Mouse (Mus musculus) embryonic facial prominence, embryonic 14.5 days (tissue): ENCODE measurements at regions not wholly inside any gene's neighbourhood (a gene's known extent, or its start where the extent isn't known, plus 50 kb on each side); places are given as distances from the start of the nearest gene placed in this dataset.
"Not testable (repeated sequence)": the region's sequence is repeated elsewhere in the genome, so short reads cannot be mapped to it uniquely, and the experiment has no call there.

Source experiments
- ATAC-seq: fragments of 200-750 bp; cut with Nextera tagmentation; 2 replicates; pipeline ENCODE4 v1.8.0; 2017; ENCODE audit warnings: low read depth, moderate number of reproducible peaks, moderate TSS enrichment
- DNase-seq: peaks from one replicate; pipeline ENCODE4 v3.0.0-alpha.2; 2015; ENCODE audit warnings: low spot score
- H3K27ac ChIP-seq: fragments of 300-500 bp; sonication (generic); replicated peaks from 2 replicates; pipeline ENCODE4 v1.5.1; 2014; ENCODE audit warnings: low read depth, mild to moderate bottlenecking, low read length, moderate library complexity
- H3K27me3 ChIP-seq: fragments of 300-500 bp; sonication (generic); replicated peaks from 2 replicates; pipeline ENCODE4 v1.6.1; 2014; ENCODE audit warnings: low read length; ENCODE audit not compliant: control insufficient read depth, insufficient read depth
- H3K36me3 ChIP-seq: fragments of 300-500 bp; sonication (generic); 2 replicates; pipeline ENCODE4 v1.6.1; 2014; ENCODE audit warnings: low read length, mixed read lengths; ENCODE audit not compliant: control insufficient read depth, insufficient read depth
- H3K4me1 ChIP-seq: fragments of 300-500 bp; sonication (generic); 2 replicates; pipeline ENCODE4 v1.6.1; 2014; ENCODE audit warnings: antibody characterized with exemption, low read length; ENCODE audit not compliant: control insufficient read depth, insufficient read depth
- H3K4me2 ChIP-seq: fragments of 300-500 bp; sonication (generic); 2 replicates; pipeline ENCODE4 v1.6.1; 2014; ENCODE audit warnings: low read depth, mild to moderate bottlenecking, low read length, moderate library complexity, mixed read lengths
- H3K4me3 ChIP-seq: fragments of 300-500 bp; sonication (generic); 2 replicates; pipeline ENCODE4 v1.5.1; 2014; ENCODE audit warnings: low read depth, mild to moderate bottlenecking, low read length
- H3K9ac ChIP-seq: fragments of 300-500 bp; sonication (generic); 2 replicates; pipeline ENCODE4 v1.6.1; 2014; ENCODE audit warnings: low read depth, mild to moderate bottlenecking, low read length, moderate library complexity, mixed read lengths
- H3K9me3 ChIP-seq: fragments of 300-500 bp; sonication (generic); 2 replicates; pipeline ENCODE4 v1.6.1; 2016; ENCODE audit warnings: low read length; ENCODE audit not compliant: control insufficient read depth
- WGBS: fragments of 180-500 bp; shearing (Covaris S2); extraction: QIAGEN DNeasy Blood & Tissue Kit; methylation state at CpG from one replicate; pipeline ENCODE4 v1.1.7; 2014; 5-methylcytosine and 5-hydroxymethylcytosine counted together

DNA sequence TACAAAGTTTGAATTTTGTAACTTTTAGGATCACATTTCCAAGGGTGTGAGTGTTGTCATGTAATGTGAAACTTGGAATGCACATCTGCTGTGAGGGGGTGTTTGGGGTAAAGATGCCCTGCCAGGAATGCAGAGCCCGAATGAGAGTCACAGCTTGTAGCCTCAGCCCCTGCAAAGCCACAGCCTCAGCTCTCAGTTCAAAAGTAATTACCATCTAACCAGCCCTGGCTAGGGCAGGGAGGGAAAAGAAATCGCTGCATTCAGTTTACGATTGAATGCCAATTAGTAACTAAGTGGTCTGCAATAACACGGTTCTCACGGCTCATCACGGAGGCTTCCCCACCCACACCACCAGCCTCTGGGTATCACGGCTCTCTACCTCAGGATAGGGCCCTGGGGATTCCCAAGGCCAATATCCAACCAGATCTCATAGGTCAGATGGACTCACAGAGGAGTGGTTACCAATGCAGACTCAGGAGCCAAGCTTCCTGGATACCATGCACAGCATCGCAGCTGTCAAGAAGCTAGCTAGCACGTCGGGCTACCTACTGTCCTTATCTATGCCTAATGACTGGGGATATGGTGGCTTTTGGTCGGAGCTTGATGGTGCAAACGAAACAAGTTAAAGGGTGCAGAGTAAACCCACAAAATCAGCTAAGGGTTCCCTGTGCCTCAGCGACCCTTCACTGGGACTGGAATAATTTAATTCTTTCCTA is 275.0 kb downstream of the Setd4 start:
- H3K4me2 ChIP-seq: peak overlapping the region; percentile 24; the same call in 1 of the 2 replicates
- ATAC-seq (peak; percentile 75; the same call in 1 of the 2 replicates), DNase-seq (peak; percentile 87)

DNA sequence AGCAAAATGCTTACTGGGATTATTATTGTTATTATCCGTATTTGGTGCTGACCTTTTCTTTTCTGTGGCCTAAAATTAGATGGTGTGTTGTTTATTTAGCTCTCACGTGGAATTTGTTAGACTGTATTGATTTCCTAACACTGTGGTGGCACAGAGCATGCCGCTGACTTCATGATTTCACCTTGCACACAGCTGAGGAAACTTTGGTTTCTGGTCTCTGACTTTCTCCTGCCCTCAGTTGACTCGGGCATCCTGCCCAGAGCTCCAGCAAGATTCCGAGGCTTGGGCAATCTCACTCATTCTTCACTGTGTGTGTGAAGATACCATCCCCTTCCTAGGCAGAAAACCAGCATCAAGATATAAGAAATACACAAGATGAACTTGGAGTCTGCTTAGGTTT is 279.0 kb downstream of the Setd4 start:
- Histone ChIP-seq H3K4me3 (no peak overlapping the region), H3K9me3 (peaks cover 10% of the 10 kb centered on the region; the same call in 1 of the 2 replicates), H3K27ac (no peak overlapping the region), H3K4me1 (peaks cover 12% of the 10 kb centered on the region), H3K4me2 (no peak overlapping the region), H3K9ac (no peak overlapping the region), H3K27me3 (no peaks in the 10 kb centered on the region), H3K36me3 (no peaks in the 10 kb centered on the region)
- 78% methylated on average over 5 of the region's 5 CpGs for WGBS
- ATAC-seq (no peak), DNase-seq (no peak)

More for the DNA sequence above, 275.0 kb downstream of the Setd4 start:
- Histone ChIP-seq H3K27me3 (no peaks in the 10 kb centered on the region), H3K27ac (peak overlapping the region; percentile 44; the same call in 1 of the 2 replicates), H3K4me1 (peaks cover 12% of the 10 kb centered on the region), H3K9me3 (peaks cover 10% of the 10 kb centered on the region; the same call in 1 of the 2 replicates), H3K36me3 (no peaks in the 10 kb centered on the region), H3K4me3 (no peak overlapping the region), H3K9ac (no peak overlapping the region)
- WGBS: 20% methylated on average over 13 of the region's 13 CpGs

DNA sequence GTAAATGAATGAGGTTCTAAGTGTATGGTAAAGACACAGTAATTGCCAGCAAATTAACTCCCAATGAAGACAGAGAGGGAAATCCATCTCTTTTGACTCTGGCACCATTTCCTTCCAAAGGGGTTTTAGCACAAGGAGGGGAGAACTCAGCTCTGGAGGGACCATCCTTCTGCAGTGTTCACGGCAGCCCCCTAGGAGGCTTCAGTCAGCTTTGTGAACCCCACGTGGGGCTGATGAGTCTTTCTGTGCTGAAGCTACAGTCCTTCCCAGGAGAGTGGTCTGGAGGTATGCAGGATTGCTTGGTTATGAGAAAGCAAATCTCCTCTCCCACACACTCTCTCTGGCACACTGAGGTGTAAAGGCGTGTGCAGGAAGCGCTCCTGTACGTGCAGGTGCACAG is 280.7 kb downstream of the Setd4 start:
- no peaks in the 10 kb centered on the region for H3K36me3 ChIP-seq
- no peaks in the 10 kb centered on the region for H3K4me1 ChIP-seq
- ATAC-seq: no peak
- no peak overlapping the region for H3K9ac ChIP-seq
- no peak for DNase-seq
- no peak overlapping the region for H3K27ac ChIP-seq
- H3K27me3 ChIP-seq: no peaks in the 10 kb centered on the region
- peaks cover 10% of the 10 kb centered on the region; the same call in 1 of the 2 replicates for H3K9me3 ChIP-seq
- no peak overlapping the region for H3K4me3 ChIP-seq
- WGBS: 63% methylated on average over 5 of the region's 5 CpGs
- H3K4me2 ChIP-seq: no peak overlapping the region

DNA sequence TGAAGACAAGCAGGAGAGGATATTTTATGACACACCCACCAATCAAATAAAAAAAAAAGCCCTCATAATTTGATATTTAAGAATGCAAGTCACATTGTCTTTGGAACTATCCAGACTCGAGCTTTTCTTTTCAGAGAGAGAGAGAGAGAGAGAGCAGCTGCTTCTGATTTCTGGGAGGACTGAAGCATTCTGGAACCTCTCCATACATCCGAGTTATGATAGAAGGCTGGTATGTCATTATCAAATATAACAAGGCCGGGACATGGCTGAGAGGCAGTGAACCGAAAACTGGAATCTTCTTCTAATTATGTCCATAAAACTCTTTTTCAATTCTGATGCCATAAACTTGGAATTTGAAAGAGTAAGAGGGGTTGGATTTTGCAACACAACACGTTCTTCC is 284.3 kb downstream of the Setd4 start:
- Histone ChIP-seq H3K9ac (no peak overlapping the region), H3K4me1 (no peaks in the 10 kb centered on the region), H3K4me2 (no peak overlapping the region), H3K9me3 (peaks cover 5% of the 10 kb centered on the region; the same call in 1 of the 2 replicates), H3K27me3 (no peaks in the 10 kb centered on the region), H3K4me3 (no peak overlapping the region), H3K27ac (no peak overlapping the region), H3K36me3 (no peaks in the 10 kb centered on the region)
- DNase-seq (peak; percentile 68), ATAC-seq (no peak)
- 55% methylated on average over 5 of the region's 5 CpGs for WGBS

DNA sequence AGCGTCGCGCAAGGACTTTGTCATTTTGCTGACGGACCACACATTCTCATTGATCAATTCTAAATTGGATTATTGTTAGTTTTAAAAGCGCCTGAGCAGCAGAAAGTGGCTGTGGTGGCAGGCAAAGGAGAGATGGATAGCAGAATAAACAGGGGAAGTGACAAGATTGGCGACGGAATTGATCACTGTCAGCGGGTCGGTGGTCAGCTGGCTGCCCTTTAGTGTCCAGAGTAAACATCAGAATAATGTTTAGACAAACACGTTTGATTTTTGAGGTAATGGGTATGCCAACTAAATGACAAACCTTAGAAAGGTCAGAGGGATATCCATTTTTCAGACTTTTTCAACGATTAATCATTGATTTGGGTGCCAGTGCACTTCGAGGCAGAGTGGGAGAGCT is 292.2 kb downstream of the Setd4 start:
- no peaks in the 10 kb centered on the region for H3K36me3 ChIP-seq
- no peak overlapping the region for H3K9ac ChIP-seq
- H3K9me3 ChIP-seq: peaks cover 5% of the 10 kb centered on the region; the same call in 1 of the 2 replicates
- no peak for ATAC-seq
- H3K4me1 ChIP-seq: no peaks in the 10 kb centered on the region
- WGBS: 73% methylated on average over 12 of the region's 12 CpGs
- no peak for DNase-seq
- H3K4me2 ChIP-seq: no peak overlapping the region
- no peak overlapping the region for H3K27ac ChIP-seq
- no peak overlapping the region for H3K4me3 ChIP-seq
- no peaks in the 10 kb centered on the region for H3K27me3 ChIP-seq

DNA sequence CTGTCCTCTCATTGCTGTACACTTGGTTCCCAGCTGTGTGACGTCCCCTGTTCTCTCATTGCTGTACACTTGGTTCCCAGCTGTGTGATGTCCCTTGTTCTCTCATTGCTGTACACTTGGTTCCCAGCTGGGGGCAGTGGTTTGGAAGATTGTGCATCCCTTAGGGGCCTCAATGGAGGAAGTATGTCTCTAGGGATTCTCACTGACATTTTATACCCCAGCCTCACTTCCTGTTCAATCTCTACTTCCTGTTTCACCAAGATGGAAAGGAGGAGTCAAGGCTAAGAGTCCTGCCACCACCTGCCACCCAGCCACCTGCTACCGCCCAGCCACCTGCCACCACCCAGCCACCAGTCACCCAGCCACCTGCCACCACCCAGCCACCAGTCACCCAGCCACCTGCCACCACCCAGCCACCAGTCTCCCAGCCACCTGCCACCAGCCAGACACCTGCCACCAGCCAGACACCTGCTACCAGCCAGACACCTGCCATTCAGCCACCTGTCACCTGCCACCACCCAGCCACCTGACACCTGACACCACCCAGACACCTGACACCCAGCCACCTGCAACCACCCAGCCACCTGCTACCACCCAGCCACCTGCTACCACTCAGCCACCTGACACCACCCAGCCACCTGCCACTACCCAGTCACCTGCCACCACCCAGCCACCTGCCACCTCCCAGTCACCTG is 295.1 kb downstream of the Setd4 start:
- H3K4me1 ChIP-seq: no peaks in the 10 kb centered on the region
- no peak overlapping the region for H3K4me2 ChIP-seq
- peaks cover 5% of the 10 kb centered on the region; the same call in 1 of the 2 replicates for H3K9me3 ChIP-seq
- no peaks in the 10 kb centered on the region for H3K27me3 ChIP-seq
- H3K27ac ChIP-seq: no peak overlapping the region
- H3K36me3 ChIP-seq: no peaks in the 10 kb centered on the region
- WGBS: 74% methylated on average over 2 of the region's 2 CpGs
- no peak for DNase-seq
- H3K4me3 ChIP-seq: no peak overlapping the region
- no peak for ATAC-seq
- no peak overlapping the region for H3K9ac ChIP-seq

DNA sequence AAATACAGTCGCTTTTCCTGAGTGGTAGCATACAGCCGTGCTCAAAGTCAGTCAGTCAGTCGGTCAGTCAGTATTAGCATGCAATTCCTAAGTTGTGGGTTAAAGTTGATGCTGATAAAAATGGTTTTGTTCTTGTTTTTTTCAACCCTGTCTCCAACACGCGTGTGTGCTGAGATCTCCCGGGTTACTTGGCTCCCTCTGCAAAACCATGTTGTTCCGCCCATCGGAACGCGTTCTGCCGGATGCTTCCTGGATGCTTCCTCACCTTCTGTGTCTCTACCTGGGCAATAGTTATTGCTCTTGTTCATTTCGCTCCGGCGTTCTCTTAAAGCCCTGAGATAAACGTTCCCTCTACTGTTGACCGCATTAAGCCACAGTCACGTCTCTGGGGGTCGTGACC is 296.9 kb downstream of the Setd4 start:
- Histone ChIP-seq H3K27ac (no peak overlapping the region), H3K9me3 (peaks cover 5% of the 10 kb centered on the region; the same call in 1 of the 2 replicates), H3K4me2 (no peak overlapping the region), H3K27me3 (no peaks in the 10 kb centered on the region), H3K36me3 (no peaks in the 10 kb centered on the region), H3K9ac (no peak overlapping the region), H3K4me3 (no peak overlapping the region), H3K4me1 (0 out of 2 replicates have a peak, but pooled peaks cover 2% of the 10 kb centered on the region)
- ATAC-seq: no peak
- DNase-seq: no peak
- WGBS: 90% methylated on average over 18 of the region's 18 CpGs

DNA sequence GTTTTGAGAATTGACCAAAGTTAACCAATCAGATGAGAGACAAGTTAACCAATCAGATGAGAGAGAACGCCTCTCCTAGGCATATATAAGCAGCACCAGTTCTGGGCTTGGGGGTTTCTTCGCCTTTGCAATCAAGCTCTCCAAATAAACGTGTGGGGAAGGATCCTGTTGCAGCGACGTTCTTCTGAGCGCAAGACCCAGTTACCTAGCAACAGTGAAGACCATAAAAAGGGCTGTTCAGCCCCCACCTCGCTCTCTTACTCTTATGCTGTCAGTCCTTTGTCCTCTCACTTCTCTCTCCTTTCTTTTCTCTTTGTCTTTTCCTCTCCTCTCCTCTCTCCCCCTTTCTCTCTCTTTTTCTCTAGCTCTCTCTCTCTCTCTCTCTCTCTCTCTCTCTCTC is 297.7 kb downstream of the Setd4 start:
- not testable (repeated sequence) for H3K4me3 ChIP-seq, H3K36me3 ChIP-seq, ATAC-seq, H3K4me1 ChIP-seq, H3K4me2 ChIP-seq, H3K27ac ChIP-seq, H3K9me3 ChIP-seq, H3K9ac ChIP-seq, H3K27me3 ChIP-seq, DNase-seq
- WGBS: 69% methylated on average over 7 of the region's 7 CpGs
